Mouse (Mus musculus): ENCODE measurements at regions not wholly inside any gene's neighbourhood (a gene's known extent, or its start where the extent isn't known, plus 50 kb on each side); places are given as distances from the start of the nearest gene placed in this dataset.
A peak's percentile ranks its signal among the peaks of the same experiment; 100 is the strongest.

DNA sequence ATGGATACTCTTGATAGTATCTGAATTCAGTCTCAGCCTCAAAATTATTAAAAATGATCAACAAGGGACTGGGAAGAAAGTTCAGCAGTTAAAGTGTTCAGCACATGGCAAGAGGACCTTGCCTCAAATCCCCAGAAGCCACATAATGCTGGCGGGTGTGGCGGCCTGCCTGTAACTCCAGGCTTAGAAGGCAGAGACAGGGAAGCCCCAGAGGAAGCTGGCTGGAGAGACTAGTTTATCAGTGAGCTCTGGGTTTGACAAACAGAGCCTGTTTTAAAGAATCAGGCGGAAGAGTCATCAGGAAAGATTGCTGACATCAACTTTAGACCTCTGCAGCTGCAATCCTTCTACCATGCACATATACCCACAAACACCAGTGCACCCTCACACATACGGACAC lies 52.1 kb upstream of the Fyn start:
- ATAC-seq (replicated peaks in 1 of 2; ENCODE audit: insufficient read depth in 1 of 2, low FRiP score in 2 of 2, low TSS enrichment in 1 of 2, low read depth in 1 of 2, poor library complexity in 2 of 2, severe bottlenecking in 2 of 2): no peak

DNA sequence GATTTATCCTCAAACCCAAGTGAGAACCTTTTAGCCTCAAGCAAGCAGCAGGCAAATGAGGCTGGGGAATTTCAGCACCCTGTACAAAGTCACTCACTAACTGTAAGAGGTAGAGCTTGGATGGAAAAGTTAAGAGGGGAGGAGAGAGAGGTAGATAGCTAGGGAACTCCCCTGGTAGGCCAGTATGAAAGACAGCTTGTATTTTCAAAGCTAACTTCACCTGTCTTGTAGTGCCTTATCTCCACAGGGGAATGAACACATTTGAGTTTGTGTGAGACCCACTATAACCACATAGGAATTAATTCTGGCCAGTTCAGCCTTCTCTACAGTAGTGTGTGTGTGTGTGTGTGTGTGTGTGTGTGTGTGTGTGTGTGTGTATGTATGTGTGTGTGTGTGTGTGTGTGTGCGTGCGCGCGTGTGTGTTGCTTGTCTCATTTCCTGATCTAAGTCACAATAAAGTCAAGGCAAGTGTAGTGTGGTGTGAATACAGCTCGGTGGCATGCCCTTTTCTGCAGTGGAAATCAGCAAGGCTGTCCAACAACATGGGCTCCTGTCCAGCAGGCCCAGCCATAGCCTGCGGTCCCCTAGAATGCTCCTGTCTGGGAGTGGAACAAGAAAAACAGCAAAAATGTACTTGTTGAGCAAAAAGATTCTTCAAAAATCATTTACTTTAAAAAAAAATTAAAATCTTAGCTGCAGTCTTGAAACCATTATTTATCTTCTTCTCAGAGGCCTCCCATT lies 53.1 kb upstream of the Fyn start:
- ATAC-seq (replicated peaks in 1 of 2; ENCODE audit: insufficient read depth in 1 of 2, low FRiP score in 2 of 2, low TSS enrichment in 1 of 2, low read depth in 1 of 2, poor library complexity in 2 of 2, severe bottlenecking in 2 of 2): no peak

DNA sequence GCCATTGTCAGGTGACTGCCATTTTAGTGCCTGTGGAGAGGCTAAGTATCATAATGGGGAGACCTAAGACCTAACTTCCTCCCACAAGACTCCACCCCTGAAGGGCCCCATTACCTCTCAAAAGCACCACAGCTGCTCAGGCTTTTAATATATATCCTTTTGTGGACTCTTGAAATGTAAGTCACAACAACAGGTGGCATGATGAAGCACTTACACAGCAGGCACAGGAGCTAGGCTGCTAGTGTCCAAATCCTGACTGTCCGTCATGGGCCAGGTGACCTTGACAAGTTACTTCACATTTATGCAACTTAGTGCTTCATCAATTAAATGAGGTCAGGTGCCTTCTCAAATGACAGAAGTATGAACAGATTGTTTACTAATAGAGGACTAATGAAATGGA lies 57.2 kb upstream of the Fyn start:
- ATAC-seq (replicated peaks in 1 of 2; ENCODE audit: insufficient read depth in 1 of 2, low FRiP score in 2 of 2, low TSS enrichment in 1 of 2, low read depth in 1 of 2, poor library complexity in 2 of 2, severe bottlenecking in 2 of 2): 0 out of 4 replicates have a peak, but pooled peaks of 1 of the 2 experiments have one; percentile 27

DNA sequence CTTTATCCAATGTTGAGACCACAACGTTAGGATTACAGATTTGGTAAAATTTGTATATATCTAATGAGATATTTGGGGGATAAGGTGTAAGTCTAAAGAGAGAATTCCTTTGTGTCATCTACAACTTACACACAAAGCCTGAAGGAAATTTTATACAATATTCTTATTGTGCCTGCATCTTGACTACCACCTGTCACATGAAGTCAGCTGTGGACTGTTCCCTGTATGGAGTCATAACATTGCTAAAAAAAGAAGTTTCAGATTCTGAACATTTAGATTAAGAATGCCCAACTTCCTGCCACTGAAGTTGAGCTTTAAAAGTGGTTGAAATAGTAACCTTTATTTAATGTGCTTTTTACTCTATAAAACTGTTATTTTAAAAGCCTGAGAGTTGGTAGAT lies 60.1 kb upstream of the Fyn start:
- ATAC-seq (replicated peaks in 1 of 2; ENCODE audit: insufficient read depth in 1 of 2, low FRiP score in 2 of 2, low TSS enrichment in 1 of 2, low read depth in 1 of 2, poor library complexity in 2 of 2, severe bottlenecking in 2 of 2): no peak

DNA sequence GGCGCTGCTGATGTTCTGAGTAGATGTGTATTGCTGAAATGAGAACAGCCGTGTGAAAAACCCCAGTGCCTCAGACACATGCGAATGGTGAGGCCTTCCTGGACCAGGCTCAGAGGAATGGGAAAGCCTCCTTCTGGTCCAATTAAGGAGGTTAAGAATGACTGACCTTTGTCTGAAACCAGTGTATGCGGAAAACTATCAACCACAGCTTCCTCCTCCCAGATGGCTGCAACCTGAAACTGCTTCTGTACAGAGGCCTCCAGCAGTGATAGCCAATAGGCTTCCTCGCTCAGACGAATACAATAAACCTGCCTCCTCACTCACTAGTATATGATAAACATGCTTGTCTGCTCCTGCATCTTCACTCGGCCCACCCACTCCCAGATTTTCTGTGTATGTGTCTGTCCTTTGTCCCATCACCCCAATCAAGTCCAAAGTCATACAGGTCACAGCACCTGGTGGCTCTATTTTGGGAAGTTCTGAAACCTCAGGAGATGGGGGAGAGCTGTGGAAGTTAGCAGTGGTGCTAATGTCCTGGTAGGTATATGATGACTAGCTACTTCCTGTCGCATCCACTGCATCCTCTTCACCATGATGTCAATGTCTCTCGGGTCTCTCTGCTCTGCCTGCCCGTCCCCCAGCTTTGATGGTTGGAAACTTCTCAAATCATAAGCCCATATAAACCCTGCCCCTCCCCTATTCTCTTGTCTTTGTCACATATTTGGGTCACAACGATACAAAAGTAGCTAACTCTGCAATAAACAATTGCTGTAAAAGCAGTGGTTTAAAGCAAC lies 75.8 kb upstream of the Fyn start:
- ATAC-seq (replicated peaks in 1 of 2; ENCODE audit: insufficient read depth in 1 of 2, low FRiP score in 2 of 2, low TSS enrichment in 1 of 2, low read depth in 1 of 2, poor library complexity in 2 of 2, severe bottlenecking in 2 of 2): peak; percentile 61 to 68

DNA sequence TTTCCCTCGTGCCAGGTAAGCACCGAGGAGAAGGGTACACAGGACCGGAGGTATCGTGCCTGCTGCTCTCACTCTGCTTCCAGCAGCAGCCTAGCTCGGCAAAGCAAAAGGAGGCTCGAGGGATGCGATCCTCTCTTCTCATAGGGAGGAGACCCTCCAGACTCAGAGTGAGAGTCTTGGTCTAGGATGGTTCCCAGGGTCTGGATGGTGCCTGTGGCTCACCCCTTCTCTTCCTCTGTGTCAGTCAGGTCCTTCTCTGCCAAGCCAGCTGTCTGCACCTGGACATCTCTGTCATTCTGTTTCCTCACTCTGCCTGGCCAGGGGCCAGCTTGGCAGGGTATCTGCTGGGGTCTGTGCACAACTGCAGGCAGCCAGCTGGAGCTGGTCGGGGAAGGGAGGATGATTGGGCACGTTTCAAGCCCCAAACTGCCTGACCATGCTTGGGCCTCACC lies 76.9 kb upstream of the Fyn start:
- ATAC-seq (replicated peaks in 1 of 2; ENCODE audit: insufficient read depth in 1 of 2, low FRiP score in 2 of 2, low TSS enrichment in 1 of 2, low read depth in 1 of 2, poor library complexity in 2 of 2, severe bottlenecking in 2 of 2): peak; percentile 47 to 66; a peak in 3 of 4 replicates

DNA sequence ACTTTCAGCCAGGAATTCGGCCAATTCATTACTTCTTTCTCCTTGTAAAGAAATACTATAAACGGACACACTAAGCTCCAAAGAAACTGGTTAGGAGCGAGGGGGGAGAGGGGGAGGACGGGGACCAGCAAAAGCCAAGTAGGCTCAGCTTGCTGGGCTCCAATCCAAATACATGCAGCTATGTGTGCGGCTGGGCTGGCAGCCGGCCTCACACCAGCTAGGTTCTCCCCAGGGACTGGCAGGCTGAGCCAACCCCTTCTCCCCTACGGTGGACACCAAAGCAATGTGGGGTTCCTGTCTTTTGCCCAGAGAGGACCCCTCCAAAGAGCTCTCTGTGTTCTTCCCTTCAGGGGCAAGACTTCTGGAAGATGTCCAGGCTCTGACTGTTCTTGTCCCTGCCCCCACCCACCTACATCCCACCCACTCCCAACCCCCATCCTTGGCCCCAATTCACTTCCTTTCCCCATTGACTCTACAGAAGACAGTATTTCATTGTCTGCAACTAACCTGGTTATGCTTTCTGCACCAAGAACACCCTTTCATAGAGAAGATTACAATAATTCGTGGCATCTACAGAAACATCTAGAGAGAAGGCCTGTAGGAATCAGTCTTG lies 77.4 kb upstream of the Fyn start:
- ATAC-seq (replicated peaks in 1 of 2; ENCODE audit: insufficient read depth in 1 of 2, low FRiP score in 2 of 2, low TSS enrichment in 1 of 2, low read depth in 1 of 2, poor library complexity in 2 of 2, severe bottlenecking in 2 of 2): no peak

DNA sequence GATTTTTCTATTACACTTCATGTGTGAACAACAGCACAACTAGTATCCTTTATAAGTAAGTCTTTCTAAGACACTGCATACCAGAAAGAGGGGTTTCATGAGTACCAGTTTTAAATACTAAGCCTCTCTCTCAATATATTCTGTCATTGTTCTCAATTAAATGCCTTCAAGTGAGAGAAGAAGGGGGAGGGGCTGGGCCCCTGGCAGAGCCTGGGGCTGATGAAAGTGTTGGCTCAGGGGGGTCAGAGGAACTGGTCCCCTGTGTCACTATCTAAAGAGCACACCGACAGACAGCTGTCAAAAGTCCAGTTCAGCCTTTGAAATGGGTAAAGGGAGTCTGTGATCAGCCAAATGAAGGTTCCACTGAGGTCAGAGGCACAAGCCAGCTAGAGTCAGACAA lies 78.4 kb upstream of the Fyn start:
- ATAC-seq (replicated peaks in 1 of 2; ENCODE audit: insufficient read depth in 1 of 2, low FRiP score in 2 of 2, low TSS enrichment in 1 of 2, low read depth in 1 of 2, poor library complexity in 2 of 2, severe bottlenecking in 2 of 2): no peak

DNA sequence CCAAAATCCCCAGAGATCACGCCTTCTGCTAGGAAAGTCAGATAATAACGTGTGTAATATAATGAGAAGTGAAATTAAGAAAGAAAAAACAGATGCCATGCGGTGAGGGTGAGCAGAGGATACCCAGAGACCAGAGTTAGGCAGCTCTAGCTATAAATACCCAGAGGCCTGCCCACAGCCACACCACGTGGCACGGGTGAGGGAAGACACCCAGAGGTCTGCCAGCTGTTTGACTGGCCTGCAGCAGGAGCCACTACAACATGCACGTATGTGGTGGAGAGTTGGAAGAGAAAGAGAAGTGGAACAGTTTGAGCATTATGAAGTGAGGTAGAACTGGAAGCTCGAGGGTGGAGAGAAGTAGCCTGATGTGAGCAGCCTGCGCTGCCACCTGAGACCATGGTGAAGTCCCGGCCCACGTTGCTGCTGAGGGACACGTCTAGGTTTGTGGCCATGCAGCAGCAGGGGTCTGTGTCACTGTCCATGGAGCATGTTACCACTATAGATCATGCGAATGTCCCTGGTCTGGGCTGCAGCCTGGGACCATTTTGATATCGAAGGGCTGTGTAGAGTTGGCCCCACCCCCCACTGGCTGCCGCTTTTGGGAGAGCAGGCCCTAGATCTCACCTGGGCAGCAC lies 88.2 kb upstream of the Fyn start:
- ATAC-seq (replicated peaks in 1 of 2; ENCODE audit: insufficient read depth in 1 of 2, low FRiP score in 2 of 2, low TSS enrichment in 1 of 2, low read depth in 1 of 2, poor library complexity in 2 of 2, severe bottlenecking in 2 of 2): peak; percentile 94 to 97

DNA sequence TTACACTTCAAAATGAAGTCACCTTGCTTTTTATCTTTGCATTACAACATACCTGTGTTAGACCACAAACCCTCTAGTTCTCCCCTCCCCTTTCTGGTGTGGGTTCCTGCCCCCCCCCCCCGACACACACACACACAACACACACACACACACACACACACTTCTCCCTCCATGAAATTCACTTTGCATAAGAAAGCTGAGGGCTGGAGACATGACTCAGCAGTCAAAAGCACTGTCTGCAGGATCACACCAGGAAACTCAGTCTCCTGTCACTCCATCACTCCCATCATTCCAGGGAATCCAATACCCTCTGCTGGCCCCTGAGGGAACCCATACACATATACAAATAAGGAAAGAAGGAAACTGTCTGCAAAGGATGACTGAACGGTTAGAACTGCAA lies 94.5 kb upstream of the Fyn start:
- 0 out of 4 replicates have a peak, but pooled peaks of 1 of the 2 experiments have one; percentile 2 for ATAC-seq (replicated peaks in 1 of 2; ENCODE audit: insufficient read depth in 1 of 2, low FRiP score in 2 of 2, low TSS enrichment in 1 of 2, low read depth in 1 of 2, poor library complexity in 2 of 2, severe bottlenecking in 2 of 2)

DNA sequence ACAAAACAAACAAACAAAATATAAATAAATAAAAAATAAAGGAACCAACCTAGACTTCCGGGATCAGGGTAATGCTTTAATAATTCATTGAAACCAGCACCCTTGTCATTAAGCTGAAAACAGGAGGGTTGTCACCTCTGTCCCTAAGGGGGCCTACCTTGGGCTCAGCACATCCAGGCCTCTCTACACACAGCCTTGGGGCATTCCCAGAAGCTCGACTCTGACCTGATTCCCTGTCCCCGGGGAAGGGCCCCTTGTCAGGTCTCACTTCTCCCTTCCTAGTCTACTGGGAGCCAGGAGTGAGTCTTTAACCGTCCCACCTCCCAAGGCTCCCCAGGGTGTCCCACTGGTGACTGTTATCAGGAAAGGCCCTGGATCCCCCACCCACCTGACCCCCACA lies 95.2 kb upstream of the Fyn start:
- ATAC-seq (replicated peaks in 1 of 2; ENCODE audit: insufficient read depth in 1 of 2, low FRiP score in 2 of 2, low TSS enrichment in 1 of 2, low read depth in 1 of 2, poor library complexity in 2 of 2, severe bottlenecking in 2 of 2): no peak

DNA sequence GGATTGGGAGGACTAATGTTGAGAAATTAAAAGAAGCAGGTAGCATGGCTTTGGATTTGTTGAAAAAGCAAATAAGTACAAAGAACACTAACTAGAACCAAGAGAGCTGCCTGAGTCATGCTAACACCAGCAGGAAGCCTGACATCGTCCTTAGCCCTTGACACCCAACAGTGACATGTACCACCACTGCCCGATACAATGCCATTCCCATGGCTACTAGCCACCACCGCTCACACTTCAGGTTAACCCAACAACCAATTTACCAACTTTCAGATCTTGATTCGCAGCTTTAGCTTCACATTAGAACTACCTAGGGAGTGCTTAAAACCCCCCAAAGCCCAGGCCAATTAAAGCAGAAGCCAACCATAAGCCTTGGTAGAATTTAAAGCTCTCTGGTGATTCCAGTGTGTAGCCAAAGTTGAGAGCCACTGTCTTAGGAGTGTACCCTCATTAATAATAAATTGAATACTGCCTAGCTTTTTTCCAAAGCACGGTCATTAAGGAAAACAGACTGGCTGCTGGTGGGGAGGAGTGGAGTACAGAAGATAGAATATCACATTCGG lies 96.2 kb upstream of the Fyn start:
- no peak for ATAC-seq (replicated peaks in 1 of 2; ENCODE audit: insufficient read depth in 1 of 2, low FRiP score in 2 of 2, low TSS enrichment in 1 of 2, low read depth in 1 of 2, poor library complexity in 2 of 2, severe bottlenecking in 2 of 2)

DNA sequence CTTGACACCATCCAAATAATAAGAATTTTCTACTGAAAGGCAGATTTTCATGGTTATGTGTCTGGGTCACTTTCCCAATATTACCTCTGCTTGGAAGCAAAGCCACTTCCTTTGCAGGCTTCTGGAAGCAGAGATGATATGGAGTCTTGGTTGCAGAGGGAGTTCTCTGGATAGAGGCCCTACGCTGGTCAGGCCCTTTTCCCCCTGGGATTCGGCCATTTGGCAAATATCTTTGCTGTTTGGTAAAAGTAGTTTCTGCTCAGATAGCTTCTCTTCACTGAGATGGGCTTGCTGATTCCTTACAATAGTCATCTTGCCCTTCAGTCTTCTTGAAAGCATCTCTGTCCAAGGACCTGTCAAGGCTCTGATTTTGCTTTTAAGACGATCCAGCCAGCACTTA lies 98.2 kb upstream of the Fyn start:
- ATAC-seq (replicated peaks in 1 of 2; ENCODE audit: insufficient read depth in 1 of 2, low FRiP score in 2 of 2, low TSS enrichment in 1 of 2, low read depth in 1 of 2, poor library complexity in 2 of 2, severe bottlenecking in 2 of 2): no peak

DNA sequence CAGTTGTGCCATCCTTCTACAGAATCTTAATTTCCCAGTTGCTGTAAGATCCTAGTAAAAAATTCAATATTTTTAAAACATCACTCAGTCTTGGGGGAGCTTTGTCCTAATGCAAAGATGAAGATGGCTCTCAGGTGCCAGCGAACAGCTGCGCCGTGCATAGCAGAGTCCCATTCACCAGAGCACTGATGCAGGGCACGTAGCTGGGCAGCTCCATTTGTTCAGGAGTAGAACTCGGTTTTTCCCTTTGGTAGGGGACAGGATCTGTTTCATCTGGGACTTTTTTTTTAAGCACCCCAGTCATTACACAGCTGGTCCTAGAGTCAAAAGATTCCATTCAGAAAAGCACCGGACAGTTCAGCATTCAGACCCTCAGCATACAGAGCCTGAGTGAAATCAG lies 101.4 kb upstream of the Fyn start:
- ATAC-seq (replicated peaks in 1 of 2; ENCODE audit: insufficient read depth in 1 of 2, low FRiP score in 2 of 2, low TSS enrichment in 1 of 2, low read depth in 1 of 2, poor library complexity in 2 of 2, severe bottlenecking in 2 of 2): no peak

DNA sequence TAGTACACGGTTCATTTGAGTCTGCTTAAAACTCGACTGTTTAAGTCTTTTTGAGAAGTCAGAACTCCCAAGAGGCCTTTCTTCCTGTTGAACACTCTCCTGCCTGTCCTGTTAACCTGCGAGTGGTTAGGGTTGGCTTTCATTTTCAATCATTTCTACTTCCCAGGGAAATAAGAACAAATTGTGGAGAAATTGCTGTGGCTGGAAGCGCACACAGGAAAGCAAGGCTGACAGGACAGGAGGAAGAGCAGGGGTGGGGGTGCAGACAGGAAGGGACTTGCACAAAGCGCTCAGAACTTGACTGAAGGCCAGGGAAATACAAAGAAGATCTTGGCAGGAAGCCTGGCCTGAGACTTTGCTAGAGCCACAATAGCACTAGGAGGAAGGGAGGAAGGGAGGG lies 102.2 kb upstream of the Fyn start:
- ATAC-seq (replicated peaks in 1 of 2; ENCODE audit: insufficient read depth in 1 of 2, low FRiP score in 2 of 2, low TSS enrichment in 1 of 2, low read depth in 1 of 2, poor library complexity in 2 of 2, severe bottlenecking in 2 of 2): peak; percentile 45 to 51; a peak in 3 of 4 replicates

DNA sequence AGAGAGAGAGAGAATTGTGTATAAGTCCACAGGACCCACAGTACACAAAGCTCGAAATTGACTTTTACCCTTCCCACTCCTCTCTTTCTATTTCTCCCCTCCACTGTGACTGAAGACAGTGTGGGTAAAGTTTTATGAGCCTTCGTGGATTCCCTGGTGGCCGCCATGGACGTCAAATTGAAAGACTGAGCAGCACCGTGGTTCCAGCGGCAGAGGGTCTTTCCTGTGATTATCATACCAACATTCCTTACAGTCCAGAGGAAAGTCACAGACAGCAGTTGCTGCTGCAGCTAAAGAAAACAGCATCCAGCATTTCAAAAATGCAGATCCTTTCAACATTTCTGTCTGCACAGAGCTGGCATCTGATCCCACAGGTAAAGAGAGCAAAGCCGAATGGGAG lies 98.9 kb upstream of the Ccn6 start:
- no peak for ATAC-seq (replicated peaks in 1 of 2; ENCODE audit: insufficient read depth in 1 of 2, low FRiP score in 2 of 2, low TSS enrichment in 1 of 2, low read depth in 1 of 2, poor library complexity in 2 of 2, severe bottlenecking in 2 of 2)
